Mouse (Mus musculus): ENCODE measurements around the gene Srrm1. TPM values are rescaled to one million over a fixed set of nuclear protein-coding genes. Genes with fewer than 3 reads are reported as not detected.

Srrm1 gene
- total and polyA plus RNA-seq, 3 experiments = 25.0 to 58.2 (median 53.8) TPM

DNA sequence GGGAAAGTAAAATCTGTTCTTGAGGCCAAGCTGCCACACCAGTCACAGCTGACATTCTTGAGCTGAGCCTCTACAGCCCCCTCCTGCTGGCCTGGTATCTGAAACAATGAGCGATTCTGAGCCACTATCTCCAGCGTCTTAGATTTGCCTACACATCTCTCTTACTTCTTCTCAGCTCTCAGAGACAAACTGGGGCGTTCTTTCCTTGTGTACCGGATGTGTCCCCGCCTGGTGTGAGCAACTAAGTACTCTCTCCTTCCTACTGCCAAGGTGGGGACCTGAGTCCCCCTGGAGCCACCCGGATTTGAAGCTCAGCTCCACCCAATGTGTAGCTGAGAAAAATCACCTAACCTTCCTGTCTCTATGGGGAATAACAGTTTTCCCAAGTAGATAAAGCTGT, 61.3 kb downstream of the Srrm1 start:
- Histone ChIP-seq H3K4me3 (no peak overlapping the region; the same call in 1 of the 2 replicates), H3K27me3 (ENCODE audit: control insufficient read depth, insufficient read depth, low read length) (no peaks in the 10 kb centered on the region), H3K9ac (ENCODE audit: low read depth, low read length) (no peak overlapping the region), H3K27ac (peak overlapping the region; percentile 69), H3K36me3 (ENCODE audit: control insufficient read depth, insufficient read depth, low read length) (no peaks in the 10 kb centered on the region), H3K79me2 (replicated peaks; ENCODE audit: control insufficient read depth, insufficient read depth, low read length) (no peaks in the 10 kb centered on the region), H3K4me1 (ENCODE audit: control insufficient read depth, insufficient read depth, low read length) (peaks cover 3% of the 10 kb centered on the region; the same call in 1 of the 2 replicates)
- no peak for DNase-seq
- TF ChIP-seq POLR2A (IDR thresholded peaks at IDR 0.05; ENCODE audit: insufficient read depth, low read depth, low read length) (no peak), EP300 (IDR thresholded peaks at IDR 0.05; ENCODE audit: insufficient read depth, low read depth, low read length) (no peak), CTCF (IDR thresholded peaks at IDR 0.05) (no peak)
- intact Hi-C loops (cut with DNase I) = no loop called here
- WGBS = 35% methylated on average over 6 of the region's 6 CpGs

DNA sequence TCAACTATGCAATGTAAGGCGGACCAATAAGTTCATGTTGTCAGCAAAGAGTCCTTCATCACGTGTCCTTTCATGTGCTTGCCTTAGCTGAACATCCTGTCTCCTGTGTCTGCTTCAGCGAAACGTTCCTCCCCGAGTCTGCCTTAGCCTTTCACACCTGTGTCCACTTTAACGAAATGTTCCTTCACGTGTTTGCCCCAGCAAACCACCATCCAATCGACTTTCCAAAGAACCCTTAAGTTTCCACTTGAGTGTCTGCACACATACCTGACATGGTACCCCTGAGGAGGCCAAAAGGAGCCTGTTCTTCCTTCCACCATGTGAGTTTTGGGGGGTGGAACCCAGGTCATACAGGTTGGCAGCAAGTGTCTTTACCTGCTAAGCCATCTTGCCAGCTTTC, 61.9 kb downstream of the Srrm1 start:
- peak overlapping the region; percentile 69; the same call in 1 of the 2 replicates for H3K27ac ChIP-seq
- H3K36me3 ChIP-seq (ENCODE audit: control insufficient read depth, insufficient read depth, low read length) = no peaks in the 10 kb centered on the region
- no peak for DNase-seq
- intact Hi-C loops (cut with DNase I) = no loop called here
- H3K9ac ChIP-seq (ENCODE audit: low read depth, low read length) = no peak overlapping the region
- peaks cover 6% of the 10 kb centered on the region for H3K4me1 ChIP-seq (ENCODE audit: control insufficient read depth, insufficient read depth, low read length)
- H3K4me3 ChIP-seq = no peak overlapping the region
- H3K79me2 ChIP-seq (replicated peaks; ENCODE audit: control insufficient read depth, insufficient read depth, low read length) = no peaks in the 10 kb centered on the region
- TF ChIP-seq EP300 (IDR thresholded peaks at IDR 0.05; ENCODE audit: insufficient read depth, low read depth, low read length) (no peak), CTCF (IDR thresholded peaks at IDR 0.05) (no peak), POLR2A (IDR thresholded peaks at IDR 0.05; ENCODE audit: insufficient read depth, low read depth, low read length) (no peak)
- no peaks in the 10 kb centered on the region for H3K27me3 ChIP-seq (ENCODE audit: control insufficient read depth, insufficient read depth, low read length)
- 93% methylated on average over 8 of the region's 8 CpGs for WGBS

DNA sequence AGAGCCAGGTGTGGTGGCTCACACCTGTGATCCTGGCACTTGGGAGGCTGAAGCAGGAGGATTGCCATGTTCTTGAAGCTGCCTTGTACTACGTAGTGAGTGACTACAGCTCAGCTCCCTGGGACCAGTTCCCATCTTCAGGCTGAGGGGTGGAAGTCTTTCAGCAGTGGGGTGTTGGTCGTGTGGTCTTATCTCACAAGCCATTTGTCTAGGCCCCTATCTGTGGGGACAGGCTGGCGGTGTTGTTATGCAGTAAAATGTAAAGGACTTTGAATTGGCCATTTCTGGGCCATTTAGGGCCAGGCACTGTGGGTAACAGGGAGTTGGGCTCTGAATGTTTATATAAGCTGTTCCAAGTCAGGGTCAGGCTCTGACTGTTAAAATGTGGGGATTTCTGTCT, 65.1 kb downstream of the Srrm1 start:
- Histone ChIP-seq H3K4me3 (no peak overlapping the region), H3K9ac (ENCODE audit: low read depth, low read length) (no peak overlapping the region), H3K27ac (no peak overlapping the region; the same call in 1 of the 2 replicates), H3K4me1 (ENCODE audit: control insufficient read depth, insufficient read depth, low read length) (peaks cover 10% of the 10 kb centered on the region), H3K36me3 (ENCODE audit: control insufficient read depth, insufficient read depth, low read length) (no peaks in the 10 kb centered on the region), H3K27me3 (ENCODE audit: control insufficient read depth, insufficient read depth, low read length) (no peaks in the 10 kb centered on the region), H3K79me2 (replicated peaks; ENCODE audit: control insufficient read depth, insufficient read depth, low read length) (no peaks in the 10 kb centered on the region)
- 75% methylated on average over 3 of the region's 3 CpGs for WGBS
- no peak for DNase-seq
- TF ChIP-seq POLR2A (IDR thresholded peaks at IDR 0.05; ENCODE audit: insufficient read depth, low read depth, low read length) (no peak), CTCF (IDR thresholded peaks at IDR 0.05) (no peak), EP300 (IDR thresholded peaks at IDR 0.05; ENCODE audit: insufficient read depth, low read depth, low read length) (no peak)
- intact Hi-C loops (cut with DNase I) = no loop called here

DNA sequence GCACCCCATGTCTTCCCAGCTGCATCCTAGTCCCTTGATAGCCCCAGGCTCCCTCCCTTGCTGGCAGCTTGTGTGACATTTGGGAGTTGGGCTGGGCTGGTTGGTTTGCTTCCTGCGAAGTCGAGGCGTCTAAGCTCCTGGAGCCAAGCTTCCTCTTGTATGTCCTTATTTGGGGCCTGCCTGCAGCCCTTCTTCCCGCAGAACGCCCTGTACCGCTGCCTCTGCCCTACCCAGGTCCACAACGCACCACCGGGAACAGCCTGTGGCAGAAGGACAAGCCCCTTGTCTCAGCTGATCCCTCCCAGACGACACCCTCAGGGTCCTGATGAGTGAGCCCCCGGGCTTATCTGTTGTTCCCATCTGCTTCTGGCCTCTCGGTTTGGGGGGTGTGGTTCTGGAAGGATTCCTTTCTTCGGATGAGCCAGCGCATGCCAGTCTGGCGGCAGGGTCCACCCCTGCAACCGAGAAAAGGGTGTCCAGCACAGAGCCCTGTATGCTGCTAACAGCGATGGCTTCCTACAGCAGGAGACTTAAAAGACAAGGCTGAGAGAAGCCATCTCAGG, 66.2 kb downstream of the Srrm1 start:
- peak overlapping the region; percentile 67 for H3K9ac ChIP-seq (ENCODE audit: low read depth, low read length)
- TF ChIP-seq POLR2A (IDR thresholded peaks at IDR 0.05; ENCODE audit: insufficient read depth, low read depth, low read length) (peak; percentile 69), CTCF (IDR thresholded peaks at IDR 0.05) (no peak), EP300 (IDR thresholded peaks at IDR 0.05; ENCODE audit: insufficient read depth, low read depth, low read length) (peak; percentile 64; the same call in 1 of the 2 replicates)
- no peaks in the 10 kb centered on the region for H3K27me3 ChIP-seq (ENCODE audit: control insufficient read depth, insufficient read depth, low read length)
- no peaks in the 10 kb centered on the region for H3K79me2 ChIP-seq (replicated peaks; ENCODE audit: control insufficient read depth, insufficient read depth, low read length)
- H3K27ac ChIP-seq = peak overlapping the region; percentile 84
- DNase-seq = peak; percentile 63 to 73
- H3K36me3 ChIP-seq (ENCODE audit: control insufficient read depth, insufficient read depth, low read length) = no peaks in the 10 kb centered on the region
- WGBS = 6% methylated on average over 16 of the region's 16 CpGs
- intact Hi-C loops (cut with DNase I) = no loop called here
- H3K4me1 ChIP-seq (ENCODE audit: control insufficient read depth, insufficient read depth, low read length) = peaks cover 14% of the 10 kb centered on the region
- peak overlapping the region; percentile 43 for H3K4me3 ChIP-seq

DNA sequence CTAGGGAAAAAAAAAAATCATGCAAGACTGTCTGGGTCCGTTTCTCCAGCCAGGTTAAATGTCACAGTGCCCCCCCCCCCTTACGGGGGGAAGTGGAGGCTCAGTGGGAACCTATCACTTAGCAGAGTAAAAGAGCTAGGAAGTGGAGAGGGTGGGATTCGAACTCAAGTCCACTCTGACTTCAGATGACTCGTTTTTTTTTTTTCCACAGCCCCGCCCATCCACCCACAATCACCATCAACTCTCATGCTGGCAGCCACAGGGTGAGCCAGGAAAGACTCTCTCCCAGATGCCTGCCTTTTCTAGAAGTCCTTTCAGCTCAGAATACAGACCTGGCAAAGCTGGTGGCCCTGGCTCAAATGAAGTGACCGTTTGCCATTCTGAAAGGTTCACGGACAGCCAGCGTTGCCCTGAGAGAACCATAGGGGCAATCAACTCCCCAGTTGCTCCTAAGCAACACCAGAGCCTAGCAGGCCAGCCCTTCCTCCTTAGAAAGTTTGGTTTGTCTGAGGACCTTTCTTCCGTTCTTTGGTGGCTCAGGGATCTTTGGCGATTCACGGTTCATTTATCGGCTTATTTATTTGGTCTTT, 67.0 kb downstream of the Srrm1 start:
- TF ChIP-seq CTCF (IDR thresholded peaks at IDR 0.05) (no peak), EP300 (IDR thresholded peaks at IDR 0.05; ENCODE audit: insufficient read depth, low read depth, low read length) (no peak), POLR2A (IDR thresholded peaks at IDR 0.05; ENCODE audit: insufficient read depth, low read depth, low read length) (no peak)
- Histone ChIP-seq H3K79me2 (replicated peaks; ENCODE audit: control insufficient read depth, insufficient read depth, low read length) (no peaks in the 10 kb centered on the region), H3K27ac (peak overlapping the region; percentile 84), H3K4me3 (no peak overlapping the region), H3K36me3 (ENCODE audit: control insufficient read depth, insufficient read depth, low read length) (no peaks in the 10 kb centered on the region), H3K4me1 (ENCODE audit: control insufficient read depth, insufficient read depth, low read length) (peaks cover 14% of the 10 kb centered on the region), H3K27me3 (ENCODE audit: control insufficient read depth, insufficient read depth, low read length) (no peaks in the 10 kb centered on the region), H3K9ac (ENCODE audit: low read depth, low read length) (no peak overlapping the region)
- 64% methylated on average over 12 of the region's 12 CpGs for WGBS
- intact Hi-C loops (cut with DNase I) = no loop called here
- no peak for DNase-seq

DNA sequence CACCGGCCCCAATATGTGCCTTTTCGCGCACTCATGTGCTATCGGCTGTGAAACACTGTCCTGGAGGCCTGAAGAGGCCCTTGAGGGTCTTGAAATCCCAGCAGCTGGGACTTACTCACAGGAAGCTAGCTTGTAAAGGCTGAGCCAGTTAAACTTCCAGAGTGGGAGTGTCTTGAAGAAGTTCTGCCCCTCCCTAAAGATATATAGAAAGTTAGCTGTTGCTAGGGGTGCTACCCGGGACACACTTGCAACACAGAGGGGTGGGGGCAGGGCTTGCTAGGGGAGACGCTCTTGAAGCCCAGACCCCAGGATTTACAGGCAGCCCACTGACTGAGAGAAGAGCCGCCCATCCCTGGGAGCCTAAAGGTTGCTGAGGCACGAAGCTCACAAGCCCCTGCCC, 67.7 kb downstream of the Srrm1 start:
- intact Hi-C loops (cut with DNase I) = no loop called here
- WGBS = 78% methylated on average over 8 of the region's 8 CpGs
- Histone ChIP-seq H3K79me2 (replicated peaks; ENCODE audit: control insufficient read depth, insufficient read depth, low read length) (no peaks in the 10 kb centered on the region), H3K27me3 (ENCODE audit: control insufficient read depth, insufficient read depth, low read length) (no peaks in the 10 kb centered on the region), H3K36me3 (ENCODE audit: control insufficient read depth, insufficient read depth, low read length) (no peaks in the 10 kb centered on the region), H3K4me3 (no peak overlapping the region), H3K27ac (no peak overlapping the region), H3K4me1 (ENCODE audit: control insufficient read depth, insufficient read depth, low read length) (peaks cover 14% of the 10 kb centered on the region), H3K9ac (ENCODE audit: low read depth, low read length) (no peak overlapping the region)
- no peak for DNase-seq
- TF ChIP-seq CTCF (IDR thresholded peaks at IDR 0.05) = no peak
- TF ChIP-seq POLR2A (IDR thresholded peaks at IDR 0.05; ENCODE audit: insufficient read depth, low read depth, low read length) = no peak
- TF ChIP-seq EP300 (IDR thresholded peaks at IDR 0.05; ENCODE audit: insufficient read depth, low read depth, low read length) = no peak
